Mouse (Mus musculus): ENCODE measurements around the gene Olfr9.

GRCm38 (mm10) chr10:128995796-128996195 is 6.6 kb downstream of the Olfr9 start:
- TF ChIP-seq TAL1 (IDR thresholded peaks at IDR 0.05; ENCODE audit: low read length) (no peak), GATA1 (IDR thresholded peaks at IDR 0.05; ENCODE audit: low read length) (no peak)
